11 mouse cellular contexts compared by ENCODE assay signal in the genomic region with DNA sequence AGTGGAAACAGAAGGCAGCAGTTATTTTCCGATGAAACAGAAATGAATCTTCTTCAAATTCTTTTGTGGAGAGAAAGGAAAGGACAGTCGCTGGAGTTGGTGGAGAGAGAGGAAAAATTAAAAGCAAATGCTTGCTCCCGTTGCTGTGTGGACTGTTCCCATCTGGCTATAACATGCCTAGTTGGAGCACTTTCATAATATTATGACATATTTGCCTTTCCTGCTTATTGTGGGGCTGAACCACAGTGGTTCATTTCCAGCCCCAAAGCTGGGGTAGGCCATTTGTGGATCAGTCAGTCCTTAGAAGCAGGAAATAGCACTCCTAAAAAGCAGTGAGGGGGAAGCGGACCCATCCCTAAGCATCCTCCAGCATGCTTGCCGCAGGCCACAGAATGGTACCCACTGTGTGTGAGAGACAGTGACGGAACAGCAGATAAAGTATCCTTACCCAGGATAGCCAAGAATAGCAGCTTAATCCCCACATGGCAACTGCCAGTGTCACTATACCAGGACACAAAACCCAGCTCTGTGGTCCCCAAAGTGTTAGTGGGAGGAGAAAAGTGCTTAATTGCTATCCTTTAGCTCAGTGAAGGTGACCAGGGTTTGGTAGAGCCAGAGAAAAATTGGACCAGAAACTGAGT.
DNase-seq lines count a peak whose midpoint lies in the region; ATAC-seq and TF ChIP-seq lines count a peak whose summit lies in the region.
"Had no signal": no experiment of that assay in that cellular context is flagged by ENCODE, and none has a peak within 500 bp of the region (broad histone marks: within the 10 kb centered on the region; RNA-seq: fewer than 3 reads in every experiment).

No protein-coding gene starts in this region.

- H3K9me3 ChIP-seq in hindbrain, postnatal 0 days (ENCODE audit: low read length), result no peaks in the 10 kb centered on the region
- no peaks in the 10 kb centered on the region for H3K9me3 ChIP-seq in neural tube, embryonic 15.5 days (replicated peaks)

- no peaks in the 10 kb centered on the region for H3K36me3 ChIP-seq in hindbrain, postnatal 0 days (ENCODE audit: insufficient read depth, low read length)
- H3K36me3 ChIP-seq in neural tube, embryonic 15.5 days, result no peaks in the 10 kb centered on the region

- H3K4me1 ChIP-seq in hindbrain, postnatal 0 days (ENCODE audit: insufficient read depth, low read length), result peaks cover 11% of the 10 kb centered on the region
- H3K4me1 ChIP-seq in neural tube, embryonic 15.5 days, result peaks cover 41% of the 10 kb centered on the region

- intact Hi-C loops in left cerebral cortex, adult 2 months (cut with DNase I), result no loop called here
- intact Hi-C loops in left cerebral cortex, postnatal 25 days (cut with DNase I), result no loop called here

- peak; percentile 14 to 18 for DNase-seq in cerebellum, postnatal 10 days
- DNase-seq in cerebellum, postnatal 36 days, result no peak
- no peak for DNase-seq in left cerebral cortex, adult 2 months (ENCODE audit: extremely low spot score in 1 of 2, low spot score in 2 of 2)
- no peak for DNase-seq in left cerebral cortex, adult 8-10 months (ENCODE audit: low spot score in 2 of 2)
- DNase-seq in hindbrain, postnatal 0 days (ENCODE audit: low spot score), result peak; percentile 52
- DNase-seq in c-Kit-positive CD71-positive TER-119-positive erythroid progenitor cells, embryonic 14.5 days (ENCODE audit: low spot score), result no peak
- DNase-seq in left cerebral cortex, postnatal 25 days (ENCODE audit: low spot score in 2 of 2), result no peak
- DNase-seq: adrenal gland, postnatal 25 days; lung, adult 2 months had no signal

- no peaks in the 10 kb centered on the region for H3K27me3 ChIP-seq in hindbrain, postnatal 0 days (ENCODE audit: insufficient read depth, low read length)
- no peaks in the 10 kb centered on the region for H3K27me3 ChIP-seq in neural tube, embryonic 15.5 days (replicated peaks)

- peak overlapping the region; percentile 13; the same call in 1 of the 2 replicates for H3K9ac ChIP-seq in hindbrain, postnatal 0 days (replicated peaks; ENCODE audit: low read length)
- no peak overlapping the region for H3K9ac ChIP-seq in neural tube, embryonic 15.5 days (replicated peaks)

- H3K4me3 ChIP-seq in left cerebral cortex, adult 2 months, result no peak overlapping the region; the same call in 1 of the 2 replicates
- no peak overlapping the region for H3K4me3 ChIP-seq in hindbrain, postnatal 0 days (ENCODE audit: low read length)
- no peak overlapping the region for H3K4me3 ChIP-seq in neural tube, embryonic 15.5 days (replicated peaks)

- peak overlapping the region; percentile 45; the same call in 1 of the 2 replicates for H3K4me2 ChIP-seq in hindbrain, postnatal 0 days (ENCODE audit: low read depth, low read length)
- peak overlapping the region; percentile 46 for H3K4me2 ChIP-seq in neural tube, embryonic 15.5 days

- 36% methylated on average over 6 of the region's 6 CpGs for WGBS in hindbrain, postnatal 0 days
- 33% methylated on average over 6 of the region's 6 CpGs for WGBS in neural tube, embryonic 15.5 days

- no peak for TF ChIP-seq CTCF in left cerebral cortex, adult 2 months (IDR thresholded peaks at IDR 0.05)
- no peak for TF ChIP-seq CTCF in hindbrain, postnatal 0 days (IDR thresholded peaks at IDR 0.05; ENCODE audit: low read depth)

- H3K27ac ChIP-seq in left cerebral cortex, adult 2 months, result peak overlapping the region; percentile 24
- peak overlapping the region; percentile 67 for H3K27ac ChIP-seq in hindbrain, postnatal 0 days
- H3K27ac ChIP-seq in neural tube, embryonic 15.5 days (replicated peaks), result peak overlapping the region; percentile 46

- ATAC-seq in hindbrain, postnatal 0 days, result no peak; the same call in 1 of the 2 replicates
- peak; percentile 36 for ATAC-seq in neural tube, embryonic 15.5 days (ENCODE audit: low FRiP score)
- ATAC-seq: intestine, postnatal 0 days had no signal

Comparison
In these comparisons a context has a peak if more than half of its experiments do, and no peak if none do; other contexts are left out.
1. DNase-seq: peak in cerebellum, postnatal 10 days (2 of 2) and hindbrain, postnatal 0 days (single experiment); none in cerebellum, postnatal 36 days (0 of 2), left cerebral cortex, adult 2 months (0 of 2), left cerebral cortex, adult 8-10 months (0 of 2), c-Kit-positive CD71-positive TER-119-positive erythroid progenitor cells, embryonic 14.5 days (single experiment) and left cerebral cortex, postnatal 25 days (0 of 2).
2. Peak in every context shown above with its lines, with median percentiles within 50 percentile points of each other: H3K27ac ChIP-seq.